Mouse (Mus musculus) layer of hippocampus, postnatal 10 days (tissue): ENCODE measurements around the gene Sh3pxd2a. TPM values are rescaled to one million over a fixed set of nuclear protein-coding genes. Genes with fewer than 3 reads are reported as not detected.

Experiments
- DNase-seq, 2 experiments: peaks; one replicate each; pipeline ENCODE4 v3.0.0; 2021; ENCODE audit warnings: low spot score in 2 of 2
- total RNA-seq, 2 experiments: library from RNA; stranded (reverse); gene quantifications; 2 replicates each; pipeline ENCODE4 v1.2.3; 2021

The Sh3pxd2a gene
- total RNA-seq, 2 experiments from 2014 or later = 28.0 to 29.1 TPM

GRCm38 (mm10) chr19:47315917-47316265 is 148.3 kb downstream of the Sh3pxd2a start:
- DNase-seq = no peak

DNA sequence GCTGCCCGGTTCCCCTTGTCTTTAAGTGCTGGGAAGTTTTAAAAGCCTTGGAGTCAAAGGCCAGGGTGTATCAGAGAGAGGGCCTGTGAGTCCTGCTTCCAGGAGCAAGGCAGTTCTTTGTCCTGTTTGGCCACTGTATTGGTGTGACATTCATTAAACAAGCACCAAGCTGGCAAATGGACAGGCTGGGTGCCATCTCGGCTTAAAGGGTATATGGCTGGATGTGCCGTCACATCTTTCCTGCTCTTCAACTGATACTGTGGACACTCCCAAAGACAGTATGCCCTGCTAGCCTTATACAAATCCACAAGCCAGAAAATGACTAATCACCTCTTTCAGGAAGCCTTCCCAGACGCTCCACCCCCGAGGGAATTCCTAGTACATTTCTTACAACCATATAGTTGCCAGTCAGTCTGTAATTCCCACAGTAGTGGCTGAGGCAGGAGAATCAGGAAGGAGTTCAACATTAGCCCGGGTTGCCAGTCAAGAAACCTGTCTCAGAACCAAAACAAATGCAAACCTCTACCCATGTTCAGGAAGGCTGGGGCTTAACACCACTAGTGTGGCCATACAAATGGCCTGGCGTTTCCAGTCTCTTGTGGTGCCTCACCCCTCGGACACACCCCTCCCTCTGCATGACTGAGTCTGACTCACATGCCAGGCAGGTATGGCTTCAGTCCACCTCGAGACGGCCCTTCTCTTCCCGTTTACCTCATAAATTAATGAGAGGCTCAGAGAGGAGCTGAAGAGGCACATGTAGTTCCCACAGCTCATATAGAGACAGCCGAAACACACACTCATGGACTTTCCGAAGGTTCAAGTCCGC is 148.9 kb downstream of the Sh3pxd2a start:
- DNase-seq = no peak

GRCm38 (mm10) chr19:47314076-47314941 is 149.9 kb downstream of the Sh3pxd2a start:
- DNase-seq = peak in 1 of 2 experiments; percentile 42

GRCm38 (mm10) chr19:47313387-47314075 is 150.7 kb downstream of the Sh3pxd2a start:
- DNase-seq = peak in 1 of 2 experiments; percentile 36

DNA sequence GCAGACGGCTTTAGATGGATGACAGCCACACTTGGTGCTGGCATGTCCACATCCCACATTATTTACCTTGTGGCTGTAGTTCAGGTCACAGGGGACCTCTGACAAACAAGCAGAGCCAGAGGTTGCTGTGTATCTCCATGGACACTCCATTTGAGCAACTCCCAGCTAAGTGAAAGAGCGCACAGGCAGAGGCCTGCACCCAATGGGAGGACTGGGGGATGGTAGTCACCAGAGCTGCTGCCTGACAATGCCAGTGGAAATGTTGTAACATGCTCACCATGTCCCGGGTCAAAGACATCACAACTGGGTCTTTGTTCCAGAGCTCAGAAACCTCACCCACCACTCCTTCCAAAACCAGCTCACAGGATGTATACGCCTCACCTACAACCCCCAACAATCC is 153.0 kb downstream of the Sh3pxd2a start:
- DNase-seq = no peak

- DNase-seq = no peak
Measured at GRCm38 (mm10) chr19:47309824-47310223, 154.4 kb downstream of the Sh3pxd2a start.

GRCm38 (mm10) chr19:47306917-47307315 is 157.3 kb downstream of the Sh3pxd2a start:
- no peak for DNase-seq

GRCm38 (mm10) chr19:47306128-47306916 is 157.9 kb downstream of the Sh3pxd2a start:
- no peak for DNase-seq

GRCm38 (mm10) chr19:47305401-47305800 is 158.8 kb downstream of the Sh3pxd2a start:
- DNase-seq = no peak

- no peak for DNase-seq
Measured at GRCm38 (mm10) chr19:47304170-47304745, 159.9 kb downstream of the Sh3pxd2a start.

- no peak for DNase-seq
Measured at GRCm38 (mm10) chr19:47303128-47303527, 161.1 kb downstream of the Sh3pxd2a start.

- no peak for DNase-seq
Measured at GRCm38 (mm10) chr19:47302191-47302852, 161.9 kb downstream of the Sh3pxd2a start.

DNA sequence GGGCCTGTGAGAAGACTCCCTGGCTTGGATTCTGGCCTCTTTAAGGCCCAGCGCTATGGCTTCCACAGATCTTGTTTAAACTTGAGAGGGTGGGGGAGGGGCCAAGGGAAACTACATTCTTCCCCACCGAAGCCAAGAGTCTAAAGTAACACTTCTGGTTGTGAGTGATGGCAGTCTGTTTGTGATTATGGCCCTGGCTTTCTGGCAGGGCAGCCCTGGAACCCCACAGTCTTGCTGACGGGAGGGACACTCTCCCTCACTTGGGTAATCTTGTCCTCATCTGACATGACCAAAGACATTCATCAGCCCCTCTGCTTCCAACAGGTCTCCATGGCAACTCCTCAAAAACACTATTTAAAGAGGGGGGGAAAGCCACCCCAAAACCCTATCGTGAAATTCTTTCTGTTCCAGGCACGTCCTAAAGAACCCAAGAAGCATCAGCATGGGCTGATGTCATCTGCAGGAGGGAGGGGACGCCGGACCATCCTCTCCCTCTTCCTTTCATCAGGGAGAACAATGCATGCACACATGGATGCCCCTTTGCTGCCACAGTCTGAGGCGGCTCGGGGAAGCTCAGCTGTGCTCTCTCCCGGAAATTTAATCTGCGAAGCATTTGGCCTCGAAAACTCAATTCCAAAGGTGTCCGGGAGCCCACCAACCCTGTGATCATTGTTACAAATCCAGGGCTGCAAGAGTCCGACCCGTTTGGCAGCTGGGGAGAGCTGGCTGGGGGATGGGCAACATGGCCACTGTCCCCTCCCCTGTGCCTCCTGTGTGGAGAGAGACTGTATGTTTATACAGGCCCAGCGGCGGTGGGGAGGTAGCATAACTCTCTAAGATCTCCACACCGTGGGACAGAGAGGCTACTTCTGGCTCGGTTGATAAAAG is 162.7 kb downstream of the Sh3pxd2a start:
- peak in 1 of 2 experiments; percentile 41 for DNase-seq

- no peak for DNase-seq
Measured at GRCm38 (mm10) chr19:47298100-47298499, 166.1 kb downstream of the Sh3pxd2a start.

DNA sequence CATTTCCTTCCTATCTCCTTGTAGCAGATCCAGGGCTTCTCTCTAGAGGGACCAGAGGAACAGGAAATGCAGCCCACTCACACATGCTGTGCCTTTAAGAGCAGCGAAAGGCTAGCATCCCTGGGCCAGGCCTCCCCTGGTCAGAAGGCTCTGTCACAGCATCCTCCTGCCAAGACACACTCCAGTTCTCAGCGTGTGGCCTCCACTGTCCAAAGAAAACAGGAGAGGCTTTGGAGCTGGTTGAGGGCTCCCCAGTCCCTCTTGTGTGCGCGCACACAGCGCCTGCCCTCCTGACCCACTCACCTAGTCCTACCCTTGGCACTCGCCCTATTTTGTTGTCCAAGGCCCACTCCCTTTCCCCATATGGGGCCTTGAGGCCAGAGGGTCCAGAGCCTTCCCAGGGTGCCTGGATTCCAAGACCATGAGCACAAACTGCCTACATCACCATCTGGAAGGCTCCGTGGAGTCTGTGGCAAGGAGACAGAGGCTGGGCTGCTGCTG is 171.7 kb downstream of the Sh3pxd2a start:
- no peak for DNase-seq

GRCm38 (mm10) chr19:47291307-47292080 is 172.7 kb downstream of the Sh3pxd2a start:
- DNase-seq = no peak

- DNase-seq = no peak
Measured at GRCm38 (mm10) chr19:47286886-47287450, 177.2 kb downstream of the Sh3pxd2a start.
